Mouse (Mus musculus) embryonic facial prominence, embryonic 13.5 days (tissue): Measurements from ENCODE around the gene Ptpn14. TPM values are rescaled to one million over a fixed set of nuclear protein-coding genes. Genes with fewer than 3 reads are reported as not detected.

ENCODE experiments used
- ATAC-seq: fragments of 200-750 bp; cut with Nextera tagmentation; 2 replicates; pipeline ENCODE4 v1.8.0; 2017; ENCODE audit warnings: low read depth; ENCODE audit not compliant: insufficient number of reproducible peaks, insufficient read depth, low FRiP score, low TSS enrichment
- H3K27ac ChIP-seq: fragments of 300-500 bp; sonication (generic); 2 replicates; pipeline ENCODE4 v1.5.1; 2015; ENCODE audit warnings: moderate library complexity, mild to moderate bottlenecking, inconsistent platforms
- H3K27me3 ChIP-seq: fragments of 300-500 bp; sonication (generic); 2 replicates; pipeline ENCODE4 v1.6.1; 2015; ENCODE audit warnings: mild to moderate bottlenecking, inconsistent platforms
- H3K36me3 ChIP-seq: fragments of 300-500 bp; sonication (generic); 2 replicates; pipeline ENCODE4 v1.6.1; 2015; ENCODE audit warnings: mild to moderate bottlenecking, inconsistent platforms
- H3K4me1 ChIP-seq: fragments of 300-500 bp; sonication (generic); 2 replicates; pipeline ENCODE4 v1.6.1; 2015; ENCODE audit warnings: inconsistent platforms
- H3K4me2 ChIP-seq: fragments of 300-500 bp; sonication (generic); 2 replicates; pipeline ENCODE4 v1.6.1; 2015; ENCODE audit warnings: moderate library complexity, mild to moderate bottlenecking, inconsistent platforms
- H3K4me3 ChIP-seq: fragments of 300-500 bp; sonication (generic); 2 replicates; pipeline ENCODE4 v1.5.1; 2015; ENCODE audit warnings: mild to moderate bottlenecking, inconsistent platforms
- H3K9ac ChIP-seq: fragments of 300-500 bp; sonication (generic); 2 replicates; pipeline ENCODE4 v1.6.1; 2015; ENCODE audit warnings: mild to moderate bottlenecking, inconsistent platforms
- H3K9me3 ChIP-seq: fragments of 300-500 bp; sonication (generic); 2 replicates; pipeline ENCODE4 v1.6.1; 2016; ENCODE audit warnings: inconsistent platforms
- WGBS: fragments of 180-500 bp; shearing (Covaris S2); methylation state at CpG from one replicate; pipeline ENCODE4 v1.1.7; 2015; ENCODE audit warnings: mixed read lengths; 5-methylcytosine and 5-hydroxymethylcytosine counted together
- polyA plus RNA-seq: library from polyadenylated mRNA; unstranded; fragments of >200 nt; fragmentation: Nextera tagmentation; extraction: Ambion mirVana; gene quantifications from 2 replicates; pipeline ENCODE4 v1.2.1, GENCODE M21; 2015

Ptpn14 gene
- polyA plus RNA-seq, 1 experiment from 2014 or later, result 14.0 TPM

- H3K4me3 ChIP-seq, result no peak overlapping the region
- H3K4me1 ChIP-seq, result peaks cover 48% of the 10 kb centered on the region
- no peak overlapping the region for H3K4me2 ChIP-seq
- no peaks in the 10 kb centered on the region for H3K9me3 ChIP-seq
- 75% methylated on average over 15 of the region's 15 CpGs for WGBS
- H3K36me3 ChIP-seq, result peaks cover 35% of the 10 kb centered on the region
- H3K27ac ChIP-seq, result no peak overlapping the region
- H3K27me3 ChIP-seq, result no peaks in the 10 kb centered on the region
- no peak for ATAC-seq
- H3K9ac ChIP-seq, result no peak overlapping the region
Measured at GRCm38 (mm10) chr1:189798949-189799348, 70.9 kb downstream of the Ptpn14 start.

- H3K36me3 ChIP-seq, result peaks cover 38% of the 10 kb centered on the region
- no peak overlapping the region for H3K4me3 ChIP-seq
- no peaks in the 10 kb centered on the region for H3K27me3 ChIP-seq
- no peak overlapping the region for H3K4me2 ChIP-seq
- H3K4me1 ChIP-seq, result peaks cover 52% of the 10 kb centered on the region
- no peak for ATAC-seq
- H3K9ac ChIP-seq, result no peak overlapping the region
- 27% methylated on average over 11 of the region's 13 CpGs for WGBS
- H3K27ac ChIP-seq, result peak overlapping the region; percentile 68
- H3K9me3 ChIP-seq, result no peaks in the 10 kb centered on the region
Measured at GRCm38 (mm10) chr1:189800211-189800961, 72.3 kb downstream of the Ptpn14 start.

- WGBS, result 93% methylated on average over 4 of the region's 4 CpGs
- ATAC-seq, result no peak
- peaks cover 36% of the 10 kb centered on the region for H3K36me3 ChIP-seq
Measured at GRCm38 (mm10) chr1:189801303-189801702, 73.2 kb downstream of the Ptpn14 start.

DNA sequence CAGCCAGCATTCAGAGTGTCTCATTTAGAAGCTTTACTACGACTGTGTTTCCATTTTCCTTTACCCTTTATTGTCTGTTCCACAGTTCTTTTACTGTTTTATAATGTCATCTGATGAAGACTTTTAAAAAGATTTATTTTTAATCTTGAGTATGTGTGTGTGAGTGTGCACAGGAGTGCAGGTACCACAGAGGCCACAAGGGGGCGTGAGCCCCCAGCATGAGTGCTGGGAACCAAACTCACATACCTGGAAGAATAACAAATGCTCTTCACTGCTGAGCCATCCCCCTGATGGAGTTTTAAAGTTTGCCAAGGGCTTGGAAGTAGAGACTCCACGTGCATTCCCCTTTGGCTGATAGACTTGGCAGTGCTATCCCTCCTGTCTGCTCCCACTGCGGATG is 74.5 kb downstream of the Ptpn14 start:
- Histone ChIP-seq H3K9ac (no peak overlapping the region), H3K4me3 (no peak overlapping the region), H3K27ac (no peak overlapping the region), H3K4me1 (peaks cover 52% of the 10 kb centered on the region), H3K9me3 (no peaks in the 10 kb centered on the region), H3K4me2 (no peak overlapping the region), H3K27me3 (no peaks in the 10 kb centered on the region), H3K36me3 (peaks cover 36% of the 10 kb centered on the region)
- no peak for ATAC-seq
- 94% methylated on average over 4 of the region's 4 CpGs for WGBS

More at GRCm38 (mm10) chr1:189801303-189801702, 73.2 kb downstream of the Ptpn14 start:
- H3K27me3 ChIP-seq, result no peaks in the 10 kb centered on the region
- H3K9ac ChIP-seq, result no peak overlapping the region
- no peaks in the 10 kb centered on the region for H3K9me3 ChIP-seq
- no peak overlapping the region for H3K4me3 ChIP-seq
- H3K27ac ChIP-seq, result no peak overlapping the region
- H3K4me2 ChIP-seq, result no peak overlapping the region
- H3K4me1 ChIP-seq, result peaks cover 55% of the 10 kb centered on the region

DNA sequence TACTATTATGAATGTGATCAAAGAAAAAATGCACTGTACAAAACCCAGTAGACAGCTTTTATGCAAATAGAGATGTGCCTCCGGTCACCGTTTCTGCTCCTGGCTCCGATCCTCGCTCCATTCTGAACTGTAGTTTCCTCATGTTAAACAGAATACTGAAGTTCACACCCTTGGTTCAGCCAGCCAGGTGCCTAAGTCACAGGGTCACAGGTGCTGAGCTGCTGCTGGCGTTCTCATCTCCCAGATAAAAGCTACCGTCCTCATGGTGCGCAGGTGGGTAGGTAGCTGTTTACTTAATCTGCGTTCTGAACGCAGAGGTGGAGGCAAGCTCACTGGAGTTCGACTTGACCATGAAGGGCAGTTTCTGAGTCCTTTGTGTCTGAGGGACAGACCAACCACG is 75.7 kb downstream of the Ptpn14 start:
- peaks cover 41% of the 10 kb centered on the region for H3K4me1 ChIP-seq
- H3K4me3 ChIP-seq, result no peak overlapping the region
- no peak for ATAC-seq
- H3K9ac ChIP-seq, result no peak overlapping the region
- H3K36me3 ChIP-seq, result peaks cover 28% of the 10 kb centered on the region
- H3K9me3 ChIP-seq, result no peaks in the 10 kb centered on the region
- no peaks in the 10 kb centered on the region for H3K27me3 ChIP-seq
- no peak overlapping the region for H3K4me2 ChIP-seq
- H3K27ac ChIP-seq, result no peak overlapping the region
- WGBS, result 92% methylated on average over 11 of the region's 11 CpGs

DNA sequence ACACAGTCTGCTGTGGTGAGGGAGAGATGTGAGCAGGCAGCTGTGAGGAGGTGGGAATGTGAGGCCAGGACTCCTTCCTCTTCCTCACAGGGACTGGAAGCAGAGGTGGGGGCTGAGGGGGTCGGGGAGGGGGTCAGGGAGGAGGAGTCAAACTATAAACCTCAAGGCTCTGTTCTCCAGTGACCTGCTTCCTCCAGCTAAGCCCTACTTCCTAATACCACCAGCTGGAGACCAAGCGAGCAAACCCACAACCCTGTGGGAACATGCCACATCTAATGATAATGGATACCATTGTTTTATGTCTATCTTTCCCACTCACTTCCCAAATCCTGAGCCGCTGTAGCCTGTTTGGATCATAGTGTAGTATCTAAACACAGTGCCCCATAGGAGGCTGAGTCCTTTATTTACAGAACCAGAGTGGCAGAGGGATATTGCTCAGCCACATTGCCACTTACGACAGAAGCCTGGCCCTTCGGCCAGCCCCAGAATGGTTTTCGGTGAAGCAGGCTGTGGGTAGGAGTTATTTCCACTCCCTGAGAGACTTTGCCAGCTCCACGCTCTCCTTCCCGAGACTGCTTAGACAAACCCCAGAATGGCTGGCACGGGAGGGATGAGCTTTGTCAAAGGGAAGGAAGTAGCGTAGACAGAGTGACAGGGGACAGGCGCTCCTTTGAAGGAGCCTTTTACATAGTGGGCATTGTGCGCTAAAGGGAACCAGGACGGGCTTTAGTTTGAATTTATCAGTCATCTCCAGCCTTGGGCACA is 78.6 kb downstream of the Ptpn14 start:
- Histone ChIP-seq H3K9me3 (no peaks in the 10 kb centered on the region), H3K4me3 (no peak overlapping the region), H3K36me3 (peaks cover 17% of the 10 kb centered on the region), H3K4me1 (peaks cover 31% of the 10 kb centered on the region), H3K27me3 (no peaks in the 10 kb centered on the region), H3K27ac (no peak overlapping the region), H3K4me2 (no peak overlapping the region), H3K9ac (no peak overlapping the region)
- WGBS, result 67% methylated on average over 13 of the region's 13 CpGs
- ATAC-seq, result no peak

GRCm38 (mm10) chr1:189808015-189808414 is 79.9 kb downstream of the Ptpn14 start:
- no peak for ATAC-seq
- peaks cover 33% of the 10 kb centered on the region for H3K4me1 ChIP-seq
- H3K27ac ChIP-seq, result no peak overlapping the region
- no peak overlapping the region for H3K9ac ChIP-seq
- H3K27me3 ChIP-seq, result no peaks in the 10 kb centered on the region
- H3K36me3 ChIP-seq, result peaks cover 7% of the 10 kb centered on the region
- H3K9me3 ChIP-seq, result no peaks in the 10 kb centered on the region
- no peak overlapping the region for H3K4me2 ChIP-seq
- WGBS, result 94% methylated on average over 6 of the region's 6 CpGs
- H3K4me3 ChIP-seq, result no peak overlapping the region

DNA sequence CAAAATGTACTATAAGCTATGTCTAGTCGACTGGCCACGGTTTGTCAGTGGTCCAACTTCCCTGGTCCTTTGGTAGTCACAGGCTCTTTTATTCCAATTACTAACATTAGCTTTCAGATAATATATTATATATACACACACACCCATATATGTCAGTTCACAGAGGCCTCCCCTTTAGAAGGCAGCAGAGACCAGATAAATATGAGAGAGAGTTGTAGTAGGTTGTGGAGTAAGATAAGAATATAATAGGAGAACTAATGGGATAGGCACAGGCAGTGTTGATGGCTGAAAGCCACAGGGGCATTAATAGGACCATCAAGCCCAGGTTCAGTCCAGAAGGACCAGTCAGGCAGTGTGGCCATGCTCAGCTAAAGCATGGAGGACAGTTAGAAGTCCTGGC is 80.4 kb downstream of the Ptpn14 start:
- no peaks in the 10 kb centered on the region for H3K9me3 ChIP-seq
- peaks cover 7% of the 10 kb centered on the region for H3K36me3 ChIP-seq
- H3K4me3 ChIP-seq, result no peak overlapping the region
- ATAC-seq, result no peak
- H3K27ac ChIP-seq, result no peak overlapping the region
- 91% methylated on average over 2 of the region's 2 CpGs for WGBS
- H3K9ac ChIP-seq, result no peak overlapping the region
- H3K4me1 ChIP-seq, result peaks cover 30% of the 10 kb centered on the region
- no peak overlapping the region for H3K4me2 ChIP-seq
- H3K27me3 ChIP-seq, result no peaks in the 10 kb centered on the region

GRCm38 (mm10) chr1:189811778-189812177 is 83.7 kb downstream of the Ptpn14 start:
- Histone ChIP-seq H3K4me3 (no peak overlapping the region), H3K36me3 (0 out of 2 replicates have a peak, but pooled peaks cover 3% of the 10 kb centered on the region), H3K27me3 (no peaks in the 10 kb centered on the region), H3K9ac (no peak overlapping the region), H3K4me2 (no peak overlapping the region), H3K27ac (no peak overlapping the region), H3K9me3 (no peaks in the 10 kb centered on the region), H3K4me1 (peaks cover 29% of the 10 kb centered on the region)
- ATAC-seq, result no peak
- 76% methylated on average over 2 of the region's 2 CpGs for WGBS

GRCm38 (mm10) chr1:189814385-189814784 is 86.3 kb downstream of the Ptpn14 start:
- Histone ChIP-seq H3K27ac (peak overlapping the region; percentile 62; the same call in 1 of the 2 replicates), H3K27me3 (no peaks in the 10 kb centered on the region), H3K4me1 (peaks cover 49% of the 10 kb centered on the region), H3K9me3 (no peaks in the 10 kb centered on the region), H3K4me2 (no peak overlapping the region), H3K4me3 (no peak overlapping the region), H3K36me3 (peaks cover 3% of the 10 kb centered on the region; the same call in 1 of the 2 replicates), H3K9ac (no peak overlapping the region)
- 78% methylated on average over 4 of the region's 4 CpGs for WGBS
- ATAC-seq, result no peak

- H3K4me3 ChIP-seq, result no peak overlapping the region
- peaks cover 3% of the 10 kb centered on the region; the same call in 1 of the 2 replicates for H3K36me3 ChIP-seq
- no peak overlapping the region for H3K9ac ChIP-seq
- WGBS, result 77% methylated on average over 8 of the region's 8 CpGs
- H3K9me3 ChIP-seq, result no peaks in the 10 kb centered on the region
- peaks cover 58% of the 10 kb centered on the region for H3K4me1 ChIP-seq
- no peaks in the 10 kb centered on the region for H3K27me3 ChIP-seq
- ATAC-seq, result no peak
- H3K4me2 ChIP-seq, result no peak overlapping the region
- peak overlapping the region; percentile 94 for H3K27ac ChIP-seq
Measured at GRCm38 (mm10) chr1:189817089-189817488, 89.0 kb downstream of the Ptpn14 start.

DNA sequence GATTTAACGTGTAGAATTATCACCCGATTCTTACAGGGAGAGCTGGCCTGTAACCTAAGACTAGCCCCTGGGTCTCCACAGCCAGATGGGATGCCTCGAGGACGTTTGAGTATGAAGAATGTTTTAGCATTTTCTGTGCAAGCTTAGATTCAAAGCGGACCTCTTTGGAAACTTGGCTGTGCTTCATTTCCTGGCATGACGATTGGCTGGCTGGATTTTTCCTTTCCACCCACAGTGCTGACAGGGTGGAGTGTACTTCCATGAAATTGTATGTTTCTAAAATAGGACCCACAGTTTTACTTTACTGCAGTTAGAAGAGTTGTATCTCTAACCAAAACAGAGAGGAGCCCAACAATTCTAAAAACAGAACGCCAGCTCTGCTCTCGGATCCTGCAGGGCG is 89.7 kb downstream of the Ptpn14 start:
- peaks cover 56% of the 10 kb centered on the region for H3K4me1 ChIP-seq
- no peak overlapping the region for H3K9ac ChIP-seq
- H3K36me3 ChIP-seq, result peaks cover 8% of the 10 kb centered on the region; the same call in 1 of the 2 replicates
- peak overlapping the region; percentile 31 for H3K4me2 ChIP-seq
- no peak; the same call in 1 of the 2 replicates for ATAC-seq
- H3K9me3 ChIP-seq, result no peaks in the 10 kb centered on the region
- no peaks in the 10 kb centered on the region for H3K27me3 ChIP-seq
- no peak overlapping the region for H3K4me3 ChIP-seq
- WGBS, result 36% methylated on average over 9 of the region's 9 CpGs
- H3K27ac ChIP-seq, result peak overlapping the region; percentile 94
